Mouse (Mus musculus) kidney, adult 2 months (tissue): ENCODE data around the gene Tirap. TPM values are rescaled to one million over a fixed set of nuclear protein-coding genes. Genes with fewer than 3 reads are reported as not detected.

Experiments
- DNase-seq: peaks from one replicate; pipeline ENCODE4 v3.0.0; 2021
- H3K27ac ChIP-seq: fragments of 200-500 bp; 2 replicates; pipeline ENCODE4 v1.5.1; 2012; ENCODE audit warnings: low read depth, low read length, control low read depth, inconsistent platforms; ENCODE audit not compliant: insufficient read depth
- H3K27me3 ChIP-seq: fragments of 200-500 bp; replicated peaks from 2 replicates; pipeline ENCODE4 v1.6.1; 2012; ENCODE audit warnings: mild to moderate bottlenecking, moderate library complexity, low read length, inconsistent platforms; ENCODE audit not compliant: control insufficient read depth, insufficient read depth
- H3K36me3 ChIP-seq: fragments of 200-500 bp; 2 replicates; pipeline ENCODE4 v1.6.1; 2012; ENCODE audit warnings: mild to moderate bottlenecking, moderate library complexity, low read length, inconsistent platforms; ENCODE audit not compliant: control insufficient read depth, insufficient read depth
- H3K4me1 ChIP-seq: fragments of 200-500 bp; 2 replicates; pipeline ENCODE4 v1.6.1; 2011; ENCODE audit warnings: low read length; ENCODE audit not compliant: control insufficient read depth, insufficient read depth
- H3K4me3 ChIP-seq: fragments of 200-500 bp; 2 replicates; pipeline ENCODE4 v1.5.1; 2011; ENCODE audit warnings: mild to moderate bottlenecking, low read depth, low read length, control low read depth; ENCODE audit not compliant: insufficient read depth
- CTCF ChIP-seq: fragments of 200-500 bp; conservative IDR thresholded peaks from 2 replicates; pipeline ENCODE4 v1.5.1; 2011; ENCODE audit warnings: low read depth, mild to moderate bottlenecking, control low read depth, low read length, moderate library complexity, mixed read lengths; ENCODE audit not compliant: insufficient read depth, insufficient read length
- POLR2A ChIP-seq: fragments of 200-500 bp; IDR thresholded peaks from one replicate; pipeline ENCODE4 v1.6.1; 2011; ENCODE audit warnings: low read depth, low read length, control low read depth
- WGBS: fragments of 180-500 bp; shearing (Covaris S2); methylation state at CpG from one replicate; pipeline ENCODE4 v1.1.7; 2018; 5-methylcytosine and 5-hydroxymethylcytosine counted together
- polyA plus RNA-seq: library from polyadenylated mRNA; depleted of rRNA; stranded (reverse); fragments of >200 nt; gene quantifications from 2 replicates; pipeline ENCODE4 v1.2.3, GENCODE M21; 2012; rRNA removed

The Tirap gene
- polyA plus RNA-seq, 1 experiment, result 8.1 TPM

DNA sequence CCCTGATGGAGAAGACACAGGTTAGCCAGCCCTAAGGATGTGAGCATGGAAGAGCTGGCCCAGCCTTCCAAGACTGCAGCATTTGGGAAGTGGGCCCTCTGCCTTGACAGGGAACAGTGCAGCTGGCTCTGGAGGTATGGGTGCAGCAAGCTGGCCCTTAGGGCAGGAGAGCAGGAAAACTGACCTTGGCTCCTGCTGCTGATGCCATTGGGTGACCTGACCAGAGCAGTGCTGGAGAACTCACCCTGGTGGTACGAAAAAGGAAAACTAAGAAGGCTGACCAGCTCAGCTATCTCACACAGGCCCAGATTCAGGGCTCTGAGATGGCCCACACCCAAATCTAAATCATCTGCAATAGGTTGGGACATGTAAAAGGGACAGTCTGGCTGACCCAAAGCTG is 54.3 kb downstream of the Tirap start:
- Histone ChIP-seq H3K27ac (no peak overlapping the region), H3K4me1 (peaks cover 8% of the 10 kb centered on the region; the same call in 1 of the 2 replicates), H3K27me3 (no peaks in the 10 kb centered on the region), H3K36me3 (no peaks in the 10 kb centered on the region), H3K4me3 (no peak overlapping the region)
- no peak for DNase-seq
- 57% methylated on average over 1 of the region's 1 CpGs for WGBS
- TF ChIP-seq CTCF (no peak), POLR2A (no peak)

DNA sequence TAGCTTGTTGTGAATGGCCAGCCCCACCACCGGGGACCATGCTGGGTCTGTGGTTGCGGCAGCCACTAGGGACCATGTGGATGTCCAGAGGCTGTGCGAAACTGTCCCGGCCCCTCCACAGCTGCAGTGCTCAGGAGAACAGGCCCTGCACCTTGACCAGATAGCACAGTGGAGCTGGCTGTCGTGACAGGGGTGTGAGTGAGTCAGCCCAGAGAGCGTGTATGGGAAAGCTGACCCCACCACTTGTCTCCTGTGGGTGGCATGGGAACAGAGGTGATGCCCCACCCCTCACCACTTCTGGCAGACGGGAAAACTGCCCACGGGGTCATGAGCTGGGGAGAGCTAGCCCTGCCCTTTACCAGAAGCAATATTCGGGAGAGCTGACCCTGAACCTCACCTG is 55.0 kb downstream of the Tirap start:
- H3K36me3 ChIP-seq, result no peaks in the 10 kb centered on the region
- WGBS, result 86% methylated on average over 9 of the region's 9 CpGs
- H3K27me3 ChIP-seq, result no peaks in the 10 kb centered on the region
- H3K27ac ChIP-seq, result no peak overlapping the region
- H3K4me1 ChIP-seq, result peaks cover 8% of the 10 kb centered on the region; the same call in 1 of the 2 replicates
- TF ChIP-seq CTCF (no peak), POLR2A (no peak)
- H3K4me3 ChIP-seq, result no peak overlapping the region
- no peak for DNase-seq

DNA sequence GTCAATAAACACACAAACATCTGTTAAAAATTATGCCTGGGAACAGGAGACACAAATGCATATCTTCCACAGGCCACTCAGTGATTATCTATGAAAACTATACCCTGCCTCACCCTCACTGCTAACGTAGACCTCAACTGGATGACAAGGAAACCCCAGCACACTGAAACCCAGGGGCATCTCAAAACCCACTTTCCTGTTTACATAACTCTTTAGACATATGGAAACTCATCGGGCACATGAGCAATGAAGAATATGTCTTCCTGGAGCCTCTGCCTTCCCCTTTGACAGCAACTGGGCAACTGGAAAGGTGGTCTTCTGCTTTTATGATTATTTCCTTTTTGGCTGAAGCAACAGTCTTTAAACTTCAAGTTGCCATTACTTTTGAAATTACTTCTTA is 57.9 kb downstream of the Tirap start:
- no peak overlapping the region for H3K27ac ChIP-seq
- DNase-seq, result no peak
- H3K36me3 ChIP-seq, result no peaks in the 10 kb centered on the region
- H3K27me3 ChIP-seq, result no peaks in the 10 kb centered on the region
- H3K4me1 ChIP-seq, result no peaks in the 10 kb centered on the region
- TF ChIP-seq POLR2A, result no peak
- no peak for TF ChIP-seq CTCF
- H3K4me3 ChIP-seq, result no peak overlapping the region
- WGBS, result 89% methylated on average over 2 of the region's 2 CpGs

DNA sequence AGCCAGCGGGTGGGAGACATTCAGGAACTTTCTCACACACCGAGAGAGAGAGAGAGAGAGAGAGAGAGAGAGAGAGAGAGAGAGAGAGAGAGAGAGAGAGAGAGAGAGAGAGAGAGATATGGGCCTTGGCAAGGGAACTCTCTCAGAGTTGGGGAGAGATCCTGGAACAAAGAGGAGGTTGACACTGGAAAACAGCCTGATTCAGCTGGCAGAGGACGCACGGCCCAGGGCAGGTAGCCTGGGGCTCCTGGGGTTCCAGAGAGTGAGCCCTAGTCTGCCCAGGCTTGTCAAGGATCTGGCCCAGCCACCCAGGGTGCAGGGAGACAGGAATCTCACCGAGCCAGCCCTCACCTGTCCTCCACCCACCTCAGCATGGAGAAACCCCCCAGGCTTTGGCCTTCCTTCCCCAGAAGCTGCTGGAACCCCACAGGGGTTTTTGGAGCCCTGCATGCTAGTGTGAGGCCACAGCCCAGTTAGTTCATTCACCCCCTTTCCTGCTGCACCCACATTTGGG is 60.8 kb downstream of the Tirap start:
- 86% methylated on average over 5 of the region's 5 CpGs for WGBS
- no peak for TF ChIP-seq CTCF
- no peak for TF ChIP-seq POLR2A
- Histone ChIP-seq H3K4me3 (no peak overlapping the region), H3K36me3 (no peaks in the 10 kb centered on the region), H3K27ac (no peak overlapping the region), H3K27me3 (no peaks in the 10 kb centered on the region), H3K4me1 (no peaks in the 10 kb centered on the region)
- DNase-seq, result no peak

DNA sequence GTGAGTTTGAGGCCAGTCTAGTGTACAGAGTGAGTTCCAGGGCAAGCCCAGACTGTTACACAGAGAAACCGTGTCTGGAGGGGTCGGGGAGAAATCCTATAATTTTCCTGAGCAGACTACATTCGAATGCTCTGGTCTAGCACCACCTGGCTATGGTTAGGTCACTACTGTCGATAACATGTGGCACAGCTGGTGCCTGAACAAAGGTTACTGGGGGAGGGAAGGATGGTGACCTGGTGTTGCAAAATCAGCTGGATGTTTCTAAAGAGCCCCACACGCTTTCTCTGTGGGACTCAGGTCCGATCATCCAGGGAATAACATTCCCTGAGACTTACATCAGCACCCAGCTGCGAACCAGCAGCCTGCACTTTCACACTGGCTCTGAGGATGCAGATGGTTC is 62.1 kb downstream of the Tirap start:
- TF ChIP-seq CTCF (no peak), POLR2A (no peak)
- no peak overlapping the region for H3K27ac ChIP-seq
- H3K4me1 ChIP-seq, result no peaks in the 10 kb centered on the region
- no peaks in the 10 kb centered on the region for H3K36me3 ChIP-seq
- H3K4me3 ChIP-seq, result no peak overlapping the region
- 60% methylated on average over 7 of the region's 7 CpGs for WGBS
- DNase-seq, result no peak
- no peaks in the 10 kb centered on the region for H3K27me3 ChIP-seq

DNA sequence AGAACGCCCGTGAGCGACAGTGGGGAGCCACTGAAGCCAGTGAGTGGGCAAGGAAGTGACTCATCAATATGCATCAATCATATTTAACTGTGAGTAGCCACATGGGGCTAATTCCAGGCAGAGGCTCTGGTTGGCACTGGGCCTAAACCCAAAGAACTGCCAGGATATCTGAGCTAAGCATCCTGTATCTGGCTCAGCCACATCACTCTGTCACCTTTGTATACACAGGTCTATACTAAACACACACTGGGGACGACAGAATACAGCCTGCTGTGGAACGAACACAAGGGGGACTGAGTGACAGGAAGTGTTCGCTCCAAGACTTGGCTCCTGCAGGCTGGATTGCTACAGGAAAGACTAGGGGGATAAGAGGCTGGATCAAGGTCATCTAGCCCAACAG is 64.5 kb downstream of the Tirap start:
- DNase-seq, result no peak
- no peak overlapping the region for H3K27ac ChIP-seq

More for the DNA sequence above, 64.5 kb downstream of the Tirap start:
- H3K4me3 ChIP-seq, result no peak overlapping the region
- no peaks in the 10 kb centered on the region for H3K27me3 ChIP-seq
- TF ChIP-seq POLR2A (no peak), CTCF (no peak)
- no peaks in the 10 kb centered on the region for H3K36me3 ChIP-seq
- H3K4me1 ChIP-seq, result no peaks in the 10 kb centered on the region
- 68% methylated on average over 6 of the region's 6 CpGs for WGBS

Other genes with a start within 250 kb of the Tirap start
- gene St3gal4, start 81.0 kb downstream of the Tirap start, polyA plus RNA-seq, result 4.7 and 5.0 TPM in 2 replicates
- 36.2 and 41.1 TPM in 2 replicates for gene Dcps, start 24.2 kb downstream of the Tirap start, polyA plus RNA-seq
- 84.9 and 85.9 TPM in 2 replicates for gene Srpr, start 116 bp downstream of the Tirap start, polyA plus RNA-seq
- gene Foxred1, start 10.8 kb upstream of the Tirap start, polyA plus RNA-seq, result 37.0 and 39.1 TPM in 2 replicates
- gene Fam118b, start 67.5 kb upstream of the Tirap start, polyA plus RNA-seq, result 9.8 and 11.4 TPM in 2 replicates
- 10.1 and 10.7 TPM in 2 replicates for gene Rpusd4, start 67.6 kb upstream of the Tirap start, polyA plus RNA-seq
- 3.7 and 4.0 TPM in 2 replicates for gene Cdon, start 220.8 kb upstream of the Tirap start, polyA plus RNA-seq